Mouse (Mus musculus) ES-Bruce4 (cell line): ENCODE results near the gene Mast3. TPM values are rescaled to one million over a fixed set of nuclear protein-coding genes. Genes with fewer than 3 reads are reported as not detected.

Experiments used
- H3K27ac ChIP-seq: 2 replicates; pipeline ENCODE4 v1.5.1; 2012; ENCODE audit warnings: low read length, inconsistent platforms; ENCODE audit not compliant: insufficient read depth
- H3K27me3 ChIP-seq: 2 replicates; pipeline ENCODE4 v1.6.1; 2012; ENCODE audit warnings: mild to moderate bottlenecking, low read length, inconsistent platforms; ENCODE audit not compliant: control insufficient read depth, poor library complexity, insufficient read depth, severe bottlenecking
- H3K36me3 ChIP-seq: 2 replicates; pipeline ENCODE4 v1.6.1; 2012; ENCODE audit warnings: inconsistent platforms, mild to moderate bottlenecking, low read length, moderate library complexity; ENCODE audit not compliant: control insufficient read depth, poor library complexity, insufficient read depth, severe bottlenecking
- H3K4me1 ChIP-seq: one replicate; pipeline ENCODE4 v1.8.1; 2011; ENCODE audit warnings: low read length; ENCODE audit not compliant: control insufficient read depth, insufficient read depth
- H3K4me3 ChIP-seq: 2 replicates; pipeline ENCODE4 v1.5.1; 2011; ENCODE audit warnings: low read depth, mild to moderate bottlenecking, low read length
- H3K9ac ChIP-seq: 2 replicates; pipeline ENCODE4 v1.6.1; 2012; ENCODE audit warnings: low read depth, mild to moderate bottlenecking, inconsistent platforms; ENCODE audit not compliant: poor library complexity, severe bottlenecking
- H3K9me3 ChIP-seq: replicated peaks from 2 replicates; pipeline ENCODE4 v1.6.1; 2012; ENCODE audit warnings: mild to moderate bottlenecking, low read length, inconsistent platforms; ENCODE audit not compliant: control insufficient read depth, poor library complexity, insufficient read depth, severe bottlenecking
- CTCF ChIP-seq: IDR thresholded peaks from one replicate; pipeline ENCODE4 v1.8.1; 2011; ENCODE audit warnings: low read depth, low read length
- EP300 ChIP-seq: IDR thresholded peaks from 2 replicates; pipeline ENCODE4 v1.6.1; 2011; ENCODE audit warnings: low read depth, low read length; ENCODE audit not compliant: insufficient read depth
- POLR2A ChIP-seq: IDR thresholded peaks from one replicate; pipeline ENCODE4 v1.8.1; 2011; ENCODE audit warnings: low read length; ENCODE audit not compliant: insufficient read depth
- polyA plus RNA-seq: library from polyadenylated mRNA; stranded (reverse); fragments of >200 nt; gene quantifications from 2 replicates; pipeline ENCODE4 v1.2.4, GENCODE M21; 2011; ENCODE audit warnings: low read depth; ENCODE audit not compliant: missing spikeins, insufficient read depth, insufficient read length

The Mast3 gene
- 9.1 and 10.9 TPM in 2 replicates for polyA plus RNA-seq

DNA sequence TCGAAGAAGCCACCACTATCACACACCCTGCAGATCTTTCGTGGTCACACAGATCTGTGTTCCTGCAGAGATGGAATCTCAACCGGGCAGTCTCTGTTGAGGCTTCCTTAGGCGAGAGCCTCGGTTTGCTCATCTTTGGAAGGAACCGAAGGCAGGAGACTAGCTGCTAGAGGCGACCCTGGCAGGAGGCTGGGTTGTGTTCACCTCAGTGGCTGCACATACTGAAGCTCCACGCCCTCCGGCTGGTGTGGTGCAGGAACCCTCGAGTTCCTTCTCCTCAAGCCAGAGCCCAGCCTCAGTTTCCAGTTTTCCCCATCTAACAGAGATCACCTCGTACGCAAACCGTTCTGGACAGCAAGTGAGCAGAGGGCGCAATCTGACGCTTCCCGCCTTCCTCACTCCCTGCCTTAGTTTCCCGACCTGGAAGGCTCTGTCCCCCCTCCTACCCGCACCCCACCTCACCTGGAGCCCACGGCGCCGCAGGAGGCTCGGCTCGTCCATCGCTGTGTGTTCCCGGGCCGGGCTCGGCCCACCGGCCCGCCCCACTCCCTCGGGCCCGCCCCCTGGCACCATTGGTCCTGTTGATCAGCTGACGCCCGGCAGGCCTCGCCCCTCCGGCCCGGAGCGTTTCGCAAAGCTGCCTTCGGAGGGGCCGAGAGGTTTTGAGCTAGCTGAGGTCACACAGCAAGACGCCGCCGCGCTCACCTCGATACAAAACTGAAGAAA is at the start of gene Mast3:
TSS of gene Mast3 (minus strand) at position 574 of the 726 bp plus-strand sequence.
- Histone ChIP-seq H3K27ac (no peak within 1 kb of the TSS), H3K4me3 (peak within 1 kb of the TSS; percentile 89), H3K9me3 (no peaks in the 10 kb centered on the region), H3K36me3 (no peaks in the 10 kb centered on the region), H3K27me3 (no peaks in the 10 kb centered on the region), H3K4me1 (peaks cover 4% of the 10 kb centered on the region), H3K9ac (peak within 1 kb of the TSS; percentile 20)
- TF ChIP-seq POLR2A (peak; percentile 53), CTCF (no peak)

DNA sequence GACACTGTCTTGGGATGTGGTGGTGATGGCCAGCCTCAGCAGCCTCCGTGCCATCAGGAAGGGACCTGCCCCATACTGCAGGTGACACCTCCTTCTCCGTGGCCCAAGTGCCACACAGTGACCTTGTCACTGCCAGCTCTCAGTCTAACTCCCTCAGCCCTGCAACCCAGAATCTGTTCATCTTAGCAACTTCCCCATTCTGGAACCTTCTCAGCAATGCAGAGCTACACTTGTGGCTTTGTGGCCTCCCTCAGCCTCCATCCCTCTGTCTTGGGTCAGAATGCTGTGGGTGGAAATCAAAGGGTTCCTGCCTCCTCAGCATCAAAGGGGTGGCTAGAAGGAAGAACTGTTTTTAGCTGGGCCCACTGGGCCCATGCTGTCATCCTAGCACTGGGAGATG is 49.0 kb upstream of the Mast3 start:
- Histone ChIP-seq H3K27ac (no peak overlapping the region), H3K4me3 (no peak overlapping the region), H3K36me3 (no peaks in the 10 kb centered on the region), H3K9me3 (no peaks in the 10 kb centered on the region), H3K27me3 (no peaks in the 10 kb centered on the region), H3K4me1 (peaks cover 2% of the 10 kb centered on the region), H3K9ac (no peak overlapping the region)
- no peak for TF ChIP-seq EP300
- no peak for TF ChIP-seq CTCF
- TF ChIP-seq POLR2A = no peak

DNA sequence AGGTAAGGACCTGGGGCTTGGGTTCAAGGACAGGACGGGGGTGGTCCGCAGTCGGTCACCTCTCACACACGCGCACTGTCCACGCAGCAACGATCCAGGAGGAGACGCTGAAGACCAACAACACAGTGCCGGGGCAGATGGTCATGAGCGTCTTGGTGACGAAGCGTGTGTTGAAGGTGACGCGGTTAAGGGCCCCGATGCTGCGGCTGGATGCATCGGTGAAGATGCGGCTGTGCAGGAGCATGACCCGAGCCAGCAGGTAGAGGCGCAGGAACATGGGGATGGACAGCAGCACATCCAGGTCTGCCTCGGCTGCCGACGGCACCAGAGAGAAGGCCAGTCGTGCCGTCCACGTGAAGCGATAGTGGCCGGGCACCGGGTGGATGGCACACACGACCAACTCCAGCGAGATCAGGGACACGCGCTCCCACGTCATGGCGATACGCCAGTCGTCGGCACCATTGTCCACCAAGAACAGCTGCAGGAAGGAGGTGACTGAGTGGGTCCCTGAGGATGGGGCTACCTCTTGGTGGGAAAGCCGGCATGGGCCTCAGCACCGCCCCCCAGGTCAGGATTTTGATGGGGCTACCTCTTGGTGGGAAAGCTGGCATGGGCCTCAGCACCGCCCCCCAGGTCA is 47.9 kb upstream of the Mast3 start:
- Histone ChIP-seq H3K27ac (no peak overlapping the region), H3K27me3 (no peaks in the 10 kb centered on the region), H3K36me3 (no peaks in the 10 kb centered on the region), H3K4me3 (no peak overlapping the region), H3K9ac (no peak overlapping the region), H3K9me3 (no peaks in the 10 kb centered on the region), H3K4me1 (peaks cover 9% of the 10 kb centered on the region)
- TF ChIP-seq CTCF (no peak), POLR2A (no peak), EP300 (no peak)

DNA sequence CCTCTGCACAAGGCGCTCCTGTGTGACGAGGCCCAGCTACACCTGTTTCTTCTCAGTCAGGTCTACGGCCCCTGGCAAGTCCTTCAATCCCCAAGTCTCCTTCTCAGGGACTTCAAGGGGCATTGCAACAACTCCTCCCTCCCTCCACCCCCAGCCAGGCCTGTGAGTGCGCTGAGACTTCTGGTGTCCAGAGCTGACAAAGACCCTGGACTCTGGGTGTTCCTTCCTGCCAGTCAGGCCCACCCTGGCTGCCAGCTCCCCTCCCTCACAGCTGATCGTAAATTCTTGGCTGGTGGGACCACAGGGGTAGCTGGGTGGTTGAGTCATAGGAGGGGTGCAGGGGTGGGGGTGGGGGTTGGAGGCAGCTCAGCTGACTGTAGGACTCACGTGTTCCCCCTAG is 47.0 kb upstream of the Mast3 start:
- H3K9ac ChIP-seq = no peak overlapping the region

DNA sequence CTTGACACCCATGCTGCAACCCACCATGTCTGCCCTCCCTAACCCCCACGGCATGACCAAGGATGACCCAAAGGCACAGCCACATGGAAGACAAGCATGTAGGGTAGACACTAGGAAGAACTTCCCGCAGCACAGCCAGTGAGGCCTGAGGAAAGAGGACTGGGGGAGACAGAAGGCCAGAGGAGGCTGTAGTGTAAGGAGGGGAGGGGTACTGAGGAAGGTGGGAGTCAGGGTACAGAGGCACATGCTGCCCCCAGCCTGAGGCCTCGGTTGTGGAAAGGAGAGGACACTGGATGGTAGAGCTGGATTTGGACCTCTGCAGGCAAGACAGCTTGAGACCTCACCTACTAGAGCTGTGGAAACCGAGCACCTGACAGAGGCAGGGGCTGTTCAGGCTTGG is 46.1 kb upstream of the Mast3 start:
- H3K4me3 ChIP-seq = no peak overlapping the region
- H3K9ac ChIP-seq = no peak overlapping the region
- no peaks in the 10 kb centered on the region for H3K36me3 ChIP-seq
- TF ChIP-seq CTCF = no peak
- TF ChIP-seq EP300 = no peak
- no peak for TF ChIP-seq POLR2A
- H3K27ac ChIP-seq = no peak overlapping the region
- no peaks in the 10 kb centered on the region for H3K9me3 ChIP-seq
- H3K27me3 ChIP-seq = no peaks in the 10 kb centered on the region
- H3K4me1 ChIP-seq = peaks cover 9% of the 10 kb centered on the region

More for the DNA sequence above, 47.0 kb upstream of the Mast3 start:
- no peaks in the 10 kb centered on the region for H3K9me3 ChIP-seq
- no peaks in the 10 kb centered on the region for H3K36me3 ChIP-seq
- H3K4me1 ChIP-seq = peaks cover 9% of the 10 kb centered on the region
- TF ChIP-seq EP300 (no peak), CTCF (no peak), POLR2A (no peak)
- no peak overlapping the region for H3K27ac ChIP-seq
- H3K4me3 ChIP-seq = no peak overlapping the region
- H3K27me3 ChIP-seq = no peaks in the 10 kb centered on the region

GRCm38 (mm10) chr8:70850132-70850845 is 45.4 kb upstream of the Mast3 start:
- H3K27me3 ChIP-seq = no peaks in the 10 kb centered on the region
- H3K4me1 ChIP-seq = peaks cover 9% of the 10 kb centered on the region
- no peak overlapping the region for H3K4me3 ChIP-seq
- no peak for TF ChIP-seq POLR2A
- TF ChIP-seq EP300 = no peak
- no peak for TF ChIP-seq CTCF
- no peak overlapping the region for H3K9ac ChIP-seq
- H3K9me3 ChIP-seq = no peaks in the 10 kb centered on the region
- H3K27ac ChIP-seq = no peak overlapping the region
- no peaks in the 10 kb centered on the region for H3K36me3 ChIP-seq
